Mouse (Mus musculus) spleen, adult 2 months (tissue): ENCODE results near the gene Fam20b.

Experiments
- CTCF ChIP-seq: fragments of 200-500 bp; IDR thresholded peaks from 2 replicates; pipeline ENCODE4 v1.5.1; 2011; ENCODE audit warnings: mild to moderate bottlenecking, inconsistent platforms; ENCODE audit not compliant: insufficient read depth, insufficient read length, insufficient replicate concordance; ENCODE audit errors: extremely low read depth
- POLR2A ChIP-seq: fragments of 200-500 bp; IDR thresholded peaks from 2 replicates; pipeline ENCODE4 v1.6.1; 2011; ENCODE audit warnings: low read depth, low read length, inconsistent platforms

DNA sequence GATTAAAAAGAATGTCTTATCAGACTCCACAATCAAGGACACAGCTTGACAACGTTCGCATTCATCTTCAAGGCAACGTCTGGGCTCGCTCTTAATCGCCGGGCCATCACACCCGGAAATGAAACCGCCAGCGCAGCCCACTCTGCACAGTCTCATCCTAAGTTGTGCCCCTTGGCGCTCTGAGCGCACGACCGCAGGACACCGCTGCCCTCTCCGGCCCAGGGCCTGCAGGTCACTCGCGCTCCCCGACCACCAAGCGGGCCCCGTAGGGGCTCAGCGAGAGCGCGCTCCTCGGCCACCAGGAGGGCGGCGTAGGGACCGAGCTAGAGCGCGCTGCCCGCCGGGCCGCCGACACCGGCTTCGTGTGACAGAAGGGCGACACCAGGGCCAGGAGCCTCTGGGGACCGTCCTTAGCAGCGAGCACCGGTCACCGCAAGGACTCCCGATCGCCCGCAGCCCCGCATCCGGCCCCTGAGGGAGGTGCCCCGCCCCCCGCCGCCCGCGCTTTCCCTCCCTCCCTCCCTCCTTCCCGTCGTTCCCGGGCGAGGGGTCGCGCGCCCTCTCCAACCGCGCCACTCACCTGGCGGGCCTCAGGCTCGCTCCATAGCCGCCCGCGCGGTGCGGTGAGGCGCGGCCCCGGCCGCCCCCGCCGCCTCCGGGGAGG is 468 bp downstream of the Fam20b start:
- no peak for TF ChIP-seq POLR2A
- no peak for TF ChIP-seq CTCF
